Mouse (Mus musculus): Measurements from ENCODE around the gene BC005561. TPM values are rescaled to one million over a fixed set of nuclear protein-coding genes. Genes with fewer than 3 reads are reported as not detected.

The BC005561 gene
- total and polyA plus RNA-seq, 3 experiments, result 1.8 to 4.0 (median 2.5) TPM

GRCm38 (mm10) chr5:104465731-104466130 lies 42.4 kb upstream of the BC005561 start:
- H3K9ac ChIP-seq (ENCODE audit: insufficient read depth, low read depth), result no peak overlapping the region
- TF ChIP-seq POLR2A (IDR thresholded peaks at IDR 0.05; ENCODE audit: low read depth, low read length), result no peak
- no peak for TF ChIP-seq RCOR1 (conservative IDR thresholded peaks at IDR 0.05; ENCODE audit: low read depth, low read length)
- no peak for TF ChIP-seq POLR2AphosphoS2 (IDR thresholded peaks at IDR 0.05; ENCODE audit: low read depth, low read length)
- no peak for TF ChIP-seq MAZ (IDR thresholded peaks at IDR 0.05; ENCODE audit: low read depth, low read length)
- TF ChIP-seq IRF4 (IDR thresholded peaks at IDR 0.05; ENCODE audit: low read depth, low read length), result no peak
- H3K4me2 ChIP-seq (ENCODE audit: insufficient read depth, low read depth, poor library complexity, severe bottlenecking), result no peak overlapping the region

GRCm38 (mm10) chr5:104466816-104467215 lies 41.3 kb upstream of the BC005561 start:
- H3K4me2 ChIP-seq (ENCODE audit: insufficient read depth, low read depth, poor library complexity, severe bottlenecking), result no peak overlapping the region
- H3K4me3 ChIP-seq (replicated peaks in 1 of 3; ENCODE audit: low read depth in 2 of 3, low read length in 2 of 3, poor library complexity in 1 of 3), result no peak overlapping the region
- no peaks in the 10 kb centered on the region for H3K27me3 ChIP-seq (replicated peaks)
- no peaks in the 10 kb centered on the region for H3K4me1 ChIP-seq (ENCODE audit: control insufficient read depth in 1 of 2, insufficient read depth in 2 of 2)
- dilution Hi-C loops (cut with MboI; ENCODE audit: extremely low pct_ligation_motif_present, extremely low pct_unique_long_range_greater_than_20kb, low sequenced_read_pairs) (no loop called here), in situ Hi-C loops (cut with MboI; ENCODE audit: low pct_ligation_motif_present, low pct_unique_long_range_greater_than_20kb, low sequenced_read_pairs) (no loop called here)
- no peak overlapping the region for H3K9ac ChIP-seq (ENCODE audit: insufficient read depth, low read depth)
- no peak for DNase-seq (ENCODE audit: extremely low read depth)
- no peak overlapping the region for H3K27ac ChIP-seq (ENCODE audit: insufficient read depth, low read depth)
- H3K9me3 ChIP-seq (replicated peaks; ENCODE audit: low read length), result no peaks in the 10 kb centered on the region
- H3K36me3 ChIP-seq (replicated peaks in 1 of 2; ENCODE audit: control insufficient read depth in 1 of 2, insufficient read depth in 1 of 2, low read length in 1 of 2), result no peaks in the 10 kb centered on the region
- TF ChIP-seq CHD2 (IDR thresholded peaks at IDR 0.05; ENCODE audit: low read length) (no peak), USF2 (conservative IDR thresholded peaks at IDR 0.05; ENCODE audit: low read depth, low read length) (no peak), GABPA (IDR thresholded peaks at IDR 0.05; ENCODE audit: insufficient replicate concordance, low read depth, low read length) (no peak)
- no peaks in the 10 kb centered on the region for H3K79me2 ChIP-seq (replicated peaks; ENCODE audit: control insufficient read depth, extremely low read depth, insufficient read depth, poor library complexity, severe bottlenecking)

More at GRCm38 (mm10) chr5:104465731-104466130, 42.4 kb upstream of the BC005561 start:
- Histone ChIP-seq H3K4me3 (replicated peaks in 1 of 3; ENCODE audit: low read depth in 2 of 3, low read length in 2 of 3, poor library complexity in 1 of 3) (no peak overlapping the region), H3K9me3 (replicated peaks; ENCODE audit: low read length) (no peaks in the 10 kb centered on the region), H3K79me2 (replicated peaks; ENCODE audit: control insufficient read depth, extremely low read depth, insufficient read depth, poor library complexity, severe bottlenecking) (no peaks in the 10 kb centered on the region), H3K36me3 (replicated peaks in 1 of 2; ENCODE audit: control insufficient read depth in 1 of 2, insufficient read depth in 1 of 2, low read length in 1 of 2) (no peaks in the 10 kb centered on the region), H3K27me3 (replicated peaks) (no peaks in the 10 kb centered on the region), H3K4me1 (ENCODE audit: control insufficient read depth in 1 of 2, insufficient read depth in 2 of 2) (no peaks in the 10 kb centered on the region), H3K27ac (ENCODE audit: insufficient read depth, low read depth) (no peak overlapping the region)
- no peak for DNase-seq (ENCODE audit: extremely low read depth)
- in situ Hi-C loops (cut with MboI; ENCODE audit: low pct_ligation_motif_present, low pct_unique_long_range_greater_than_20kb, low sequenced_read_pairs) (no loop called here), dilution Hi-C loops (cut with MboI; ENCODE audit: extremely low pct_ligation_motif_present, extremely low pct_unique_long_range_greater_than_20kb, low sequenced_read_pairs) (no loop called here)

GRCm38 (mm10) chr5:104468586-104468985 lies 39.6 kb upstream of the BC005561 start:
- TF ChIP-seq POLR2AphosphoS2 (IDR thresholded peaks at IDR 0.05; ENCODE audit: low read depth, low read length) (no peak), USF2 (conservative IDR thresholded peaks at IDR 0.05; ENCODE audit: low read depth, low read length) (no peak), CTCF (conservative IDR thresholded peaks at IDR 0.05 in 1 of 2, IDR thresholded peaks at IDR 0.05 in 1 of 2; ENCODE audit: low read depth in 2 of 2, low read length in 2 of 2) (no peak), SIN3A (IDR thresholded peaks at IDR 0.05; ENCODE audit: low read length) (no peak), ZMIZ1 (IDR thresholded peaks at IDR 0.05; ENCODE audit: low read depth, low read length) (no peak), CHD1 (IDR thresholded peaks at IDR 0.05; ENCODE audit: low read depth, low read length) (no peak), MEF2A (IDR thresholded peaks at IDR 0.05; ENCODE audit: borderline replicate concordance, low read depth, low read length) (no peak), TCF12 (IDR thresholded peaks at IDR 0.05; ENCODE audit: low read depth, low read length) (no peak), MYC (IDR thresholded peaks at IDR 0.05; ENCODE audit: low read depth, low read length) (no peak), UBTF (IDR thresholded peaks at IDR 0.05; ENCODE audit: low read depth, low read length) (no peak), USF1 (IDR thresholded peaks at IDR 0.05; ENCODE audit: low read depth, low read length) (no peak)
- H3K9ac ChIP-seq (ENCODE audit: insufficient read depth, low read depth), result no peak overlapping the region
- H3K36me3 ChIP-seq (replicated peaks in 1 of 2; ENCODE audit: control insufficient read depth in 1 of 2, insufficient read depth in 1 of 2, low read length in 1 of 2), result no peaks in the 10 kb centered on the region
- no peak overlapping the region for H3K4me2 ChIP-seq (ENCODE audit: insufficient read depth, low read depth, poor library complexity, severe bottlenecking)
- no peak overlapping the region for H3K4me3 ChIP-seq (replicated peaks in 1 of 3; ENCODE audit: low read depth in 2 of 3, low read length in 2 of 3, poor library complexity in 1 of 3)
- dilution Hi-C loops (cut with MboI; ENCODE audit: extremely low pct_ligation_motif_present, extremely low pct_unique_long_range_greater_than_20kb, low sequenced_read_pairs) (no loop called here), in situ Hi-C loops (cut with MboI; ENCODE audit: low pct_ligation_motif_present, low pct_unique_long_range_greater_than_20kb, low sequenced_read_pairs) (no loop called here)
- no peak overlapping the region for H3K27ac ChIP-seq (ENCODE audit: insufficient read depth, low read depth)
- no peaks in the 10 kb centered on the region for H3K9me3 ChIP-seq (replicated peaks; ENCODE audit: low read length)
- H3K27me3 ChIP-seq (replicated peaks), result no peaks in the 10 kb centered on the region
- H3K79me2 ChIP-seq (replicated peaks; ENCODE audit: control insufficient read depth, extremely low read depth, insufficient read depth, poor library complexity, severe bottlenecking), result no peaks in the 10 kb centered on the region
- no peaks in the 10 kb centered on the region for H3K4me1 ChIP-seq (ENCODE audit: control insufficient read depth in 1 of 2, insufficient read depth in 2 of 2)
- no peak for DNase-seq (ENCODE audit: extremely low read depth)

Data from CH12.LX (cell line).